Mouse (Mus musculus) CH12.LX (cell line): ENCODE measurements at regions not wholly inside any gene's neighbourhood (a gene's known extent, or its start where the extent isn't known, plus 50 kb on each side); places are given as distances from the start of the nearest gene placed in this dataset.

Source experiments
- DNase-seq: peaks from one replicate; pipeline ENCODE4 v3.0.0-alpha.2; 2013; ENCODE audit errors: extremely low read depth
- H3K27ac ChIP-seq: 2 replicates; pipeline ENCODE4 v1.5.1; 2012; ENCODE audit warnings: low read depth, mild to moderate bottlenecking, control low read depth, moderate library complexity; ENCODE audit not compliant: insufficient read depth
- H3K27me3 ChIP-seq: replicated peaks from 2 replicates; pipeline ENCODE3; 2012; ENCODE audit warnings: inconsistent platforms
- H3K36me3 ChIP-seq, 2 experiments: replicated peaks in 1 of 2; 2 replicates each; pipeline versions ENCODE3 to v1.6.1; 2012; ENCODE audit warnings: inconsistent platforms in 1 of 2, low read length in 1 of 2, mild to moderate bottlenecking in 1 of 2, mixed read lengths in 1 of 2, moderate library complexity in 1 of 2; ENCODE audit not compliant: control insufficient read depth in 1 of 2, insufficient read depth in 1 of 2
- H3K4me1 ChIP-seq, 2 experiments: 2 replicates each; pipeline ENCODE4 v1.6.1; 2012; ENCODE audit warnings: inconsistent platforms in 1 of 2, moderate library complexity in 1 of 2; ENCODE audit not compliant: insufficient read depth in 2 of 2, control insufficient read depth in 1 of 2
- H3K4me2 ChIP-seq: 2 replicates; pipeline ENCODE4 v1.6.1; 2012; ENCODE audit warnings: low read depth, mild to moderate bottlenecking, control low read depth; ENCODE audit not compliant: poor library complexity, insufficient read depth, severe bottlenecking
- H3K4me3 ChIP-seq, 3 experiments: fragments of 150-350 bp in 1 of 3; sonication (generic) in 1 of 3; replicated peaks in 1 of 3; 2 replicates each; pipeline versions ENCODE3 to v1.5.1; 2011 to 2012; ENCODE audit warnings: low read depth in 2 of 3, low read length in 2 of 3, mild to moderate bottlenecking in 2 of 3, moderate library complexity in 2 of 3, control low read depth in 1 of 3, improper control_type of control experiment in 1 of 3, inconsistent platforms in 1 of 3, mixed read lengths in 1 of 3; ENCODE audit not compliant: poor library complexity in 1 of 3
- H3K79me2 ChIP-seq: replicated peaks from 2 replicates; pipeline ENCODE4 v1.6.1; 2012; ENCODE audit warnings: mild to moderate bottlenecking, moderate library complexity; ENCODE audit not compliant: control insufficient read depth, poor library complexity, insufficient read depth, severe bottlenecking; ENCODE audit errors: extremely low read depth
- H3K9ac ChIP-seq: 2 replicates; pipeline ENCODE4 v1.6.1; 2012; ENCODE audit warnings: low read depth, mild to moderate bottlenecking, control low read depth, moderate library complexity; ENCODE audit not compliant: insufficient read depth
- H3K9me3 ChIP-seq: replicated peaks from 2 replicates; pipeline ENCODE3; 2012; ENCODE audit warnings: low read length, inconsistent platforms, mixed read lengths
- BHLHE40 ChIP-seq: IDR thresholded peaks from 2 replicates; pipeline ENCODE4 v1.6.1; 2011; ENCODE audit warnings: mild to moderate bottlenecking, low read depth, low read length, improper control_type of control experiment
- CHD2 ChIP-seq: IDR thresholded peaks from 2 replicates; pipeline ENCODE4 v1.6.1; 2011; ENCODE audit warnings: low read length, improper control_type of control experiment
- CTCF ChIP-seq, 2 experiments: IDR thresholded peaks in 1 of 2; conservative IDR thresholded peaks in 1 of 2; 2 replicates each; pipeline ENCODE4 v1.5.1; 2011 to 2012; ENCODE audit warnings: low read depth in 2 of 2, low read length in 2 of 2, improper control_type of control experiment in 1 of 2, inconsistent platforms in 1 of 2, mild to moderate bottlenecking in 1 of 2, moderate library complexity in 1 of 2
- E2F4 ChIP-seq: IDR thresholded peaks from 2 replicates; pipeline ENCODE4 v1.6.1; 2011; ENCODE audit warnings: low read depth, low read length, improper control_type of control experiment; ENCODE audit not compliant: insufficient replicate concordance
- ELF1 ChIP-seq: IDR thresholded peaks from 2 replicates; pipeline ENCODE4 v1.6.1; 2014; ENCODE audit warnings: low read depth, mild to moderate bottlenecking, inconsistent platforms, low read length, improper control_type of control experiment
- EP300 ChIP-seq: IDR thresholded peaks from 2 replicates; pipeline ENCODE4 v1.6.1; 2011; ENCODE audit warnings: low read length, improper control_type of control experiment
- ETS1 ChIP-seq: conservative IDR thresholded peaks from 2 replicates; pipeline ENCODE4 v1.6.1; 2012; ENCODE audit warnings: low read depth, mild to moderate bottlenecking, inconsistent platforms, low read length, improper control_type of control experiment, moderate library complexity
- GABPA ChIP-seq: IDR thresholded peaks from 2 replicates; pipeline ENCODE4 v1.6.1; 2012; ENCODE audit warnings: low read depth, low read length, improper control_type of control experiment, inconsistent platforms; ENCODE audit not compliant: insufficient replicate concordance
- HCFC1 ChIP-seq: IDR thresholded peaks from 2 replicates; pipeline ENCODE4 v1.6.1; 2012; ENCODE audit warnings: low read depth, mild to moderate bottlenecking, inconsistent platforms, low read length, improper control_type of control experiment
- IRF4 ChIP-seq: IDR thresholded peaks from 2 replicates; pipeline ENCODE4 v1.6.1; 2014; ENCODE audit warnings: low read depth, mild to moderate bottlenecking, inconsistent platforms, low read length, improper control_type of control experiment
- JUND ChIP-seq: conservative IDR thresholded peaks from 2 replicates; pipeline ENCODE4 v1.6.1; 2011; ENCODE audit warnings: low read depth, low read length, improper control_type of control experiment
- KAT2A ChIP-seq: IDR thresholded peaks from 2 replicates; pipeline ENCODE4 v1.6.1; 2012; ENCODE audit warnings: low read length, improper control_type of control experiment, inconsistent platforms; ENCODE audit not compliant: insufficient replicate concordance
- MAX ChIP-seq: IDR thresholded peaks from 2 replicates; pipeline ENCODE4 v1.6.1; 2011; ENCODE audit warnings: low read length, improper control_type of control experiment
- MAZ ChIP-seq: IDR thresholded peaks from 2 replicates; pipeline ENCODE4 v1.6.1; 2012; ENCODE audit warnings: low read depth, mild to moderate bottlenecking, inconsistent platforms, low read length, improper control_type of control experiment, moderate library complexity
- MEF2A ChIP-seq: IDR thresholded peaks from 2 replicates; pipeline ENCODE4 v1.6.1; 2014; ENCODE audit warnings: low read depth, mild to moderate bottlenecking, inconsistent platforms, low read length, improper control_type of control experiment, borderline replicate concordance
- MXI1 ChIP-seq: IDR thresholded peaks from 2 replicates; pipeline ENCODE4 v1.6.1; 2011; ENCODE audit warnings: mild to moderate bottlenecking, low read depth, low read length, improper control_type of control experiment
- NRF1 ChIP-seq: IDR thresholded peaks from 2 replicates; pipeline ENCODE4 v1.6.1; 2014; ENCODE audit warnings: low read depth, mild to moderate bottlenecking, inconsistent platforms, low read length, improper control_type of control experiment, moderate library complexity
- PAX5 ChIP-seq: IDR thresholded peaks from 2 replicates; pipeline ENCODE4 v1.6.1; 2012; ENCODE audit warnings: low read length, inconsistent platforms, mixed read lengths
- POLR2A ChIP-seq: IDR thresholded peaks from 2 replicates; pipeline ENCODE4 v1.6.1; 2011; ENCODE audit warnings: low read depth, mild to moderate bottlenecking, improper control_type of control experiment, low read length
- RCOR1 ChIP-seq: conservative IDR thresholded peaks from 2 replicates; pipeline ENCODE4 v1.6.1; 2012; ENCODE audit warnings: low read depth, mild to moderate bottlenecking, inconsistent platforms, low read length, improper control_type of control experiment
- SIN3A ChIP-seq: IDR thresholded peaks from 2 replicates; pipeline ENCODE4 v1.6.1; 2012; ENCODE audit warnings: low read length, improper control_type of control experiment, inconsistent platforms
- SMC3 ChIP-seq: IDR thresholded peaks from 2 replicates; pipeline ENCODE4 v1.6.1; 2011; ENCODE audit warnings: low read depth, low read length, improper control_type of control experiment
- TCF12 ChIP-seq: IDR thresholded peaks from 2 replicates; pipeline ENCODE4 v1.6.1; 2014; ENCODE audit warnings: low read depth, mild to moderate bottlenecking, inconsistent platforms, low read length, improper control_type of control experiment
- USF1 ChIP-seq: IDR thresholded peaks from 2 replicates; pipeline ENCODE4 v1.6.1; 2014; ENCODE audit warnings: low read depth, mild to moderate bottlenecking, inconsistent platforms, low read length, improper control_type of control experiment
- ZC3H11A ChIP-seq: IDR thresholded peaks from 2 replicates; pipeline ENCODE4 v1.6.1; 2012; ENCODE audit warnings: low read depth, mild to moderate bottlenecking, inconsistent platforms, low read length, improper control_type of control experiment
- ZMIZ1 ChIP-seq: IDR thresholded peaks from 2 replicates; pipeline ENCODE4 v1.6.1; 2012; ENCODE audit warnings: low read depth, mild to moderate bottlenecking, inconsistent platforms, low read length, improper control_type of control experiment
- ZNF384 ChIP-seq: IDR thresholded peaks from 2 replicates; pipeline ENCODE4 v1.6.1; 2012; ENCODE audit warnings: low read depth, low read length, improper control_type of control experiment, inconsistent platforms
- dilution Hi-C: fragments of 300-500 bp; cut with MboI; formaldehyde crosslinking; loops from 2 replicates; pipeline ENCODE4 v1.14.3; 2020; ENCODE audit warnings: low sequenced_read_pairs; ENCODE audit not compliant: extremely low pct_unique_long_range_greater_than_20kb, extremely low pct_ligation_motif_present
- in situ Hi-C: fragments of 300-500 bp; cut with MboI; formaldehyde crosslinking; loops from 3 replicates; pipeline ENCODE4 v1.14.3; 2019; ENCODE audit warnings: low sequenced_read_pairs, low pct_ligation_motif_present, low pct_unique_long_range_greater_than_20kb, mixed read lengths

DNA sequence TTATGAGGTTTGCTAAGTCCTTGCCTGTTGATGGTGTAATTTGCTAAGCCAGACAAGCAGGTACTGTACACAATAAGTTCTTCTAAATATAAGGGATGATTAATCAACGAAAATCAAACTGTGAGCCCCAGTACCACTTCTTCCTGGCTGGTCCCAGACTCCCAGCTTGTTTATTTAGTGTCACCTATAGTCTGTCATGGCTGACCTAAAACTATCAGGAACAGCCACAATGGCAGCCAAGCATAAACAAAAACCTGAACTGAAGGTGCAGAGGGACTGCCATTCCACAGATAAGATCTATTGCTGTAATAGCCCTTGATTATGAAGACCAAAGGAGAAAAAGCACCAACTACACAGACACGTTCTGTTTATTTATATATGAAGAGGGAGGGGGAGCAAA lies 180.9 kb upstream of the Dph6 start:
- H3K9me3 ChIP-seq: no peaks in the 10 kb centered on the region
- H3K27ac ChIP-seq: no peak overlapping the region
- no peaks in the 10 kb centered on the region for H3K4me1 ChIP-seq
- no peak overlapping the region for H3K4me3 ChIP-seq
- no peak for TF ChIP-seq USF1
- no peak for TF ChIP-seq CTCF (conservative IDR thresholded peaks at IDR 0.05 in 1 of 2, IDR thresholded peaks at IDR 0.05 in 1 of 2; ENCODE audit: low read depth in 2 of 2, low read length in 2 of 2)
- no peak for TF ChIP-seq MEF2A
- no peak for TF ChIP-seq HCFC1
- no peak for TF ChIP-seq SIN3A
- TF ChIP-seq BHLHE40: no peak
- no peak for TF ChIP-seq E2F4
- TF ChIP-seq CHD2: no peak
- no peak for TF ChIP-seq JUND
- TF ChIP-seq TCF12: no peak
- TF ChIP-seq MAX: no peak
- no peak for TF ChIP-seq EP300
- no peak for TF ChIP-seq PAX5
- TF ChIP-seq SMC3: no peak
- TF ChIP-seq GABPA: no peak
- TF ChIP-seq IRF4: no peak
- TF ChIP-seq POLR2A: no peak
- TF ChIP-seq ELF1: no peak
- no peak overlapping the region for H3K4me2 ChIP-seq
- H3K9ac ChIP-seq: no peak overlapping the region
- H3K79me2 ChIP-seq: no peaks in the 10 kb centered on the region
- DNase-seq: no peak
- in situ Hi-C loops (no loop called here), dilution Hi-C loops (no loop called here)
- H3K27me3 ChIP-seq: no peaks in the 10 kb centered on the region
- H3K36me3 ChIP-seq: no peaks in the 10 kb centered on the region

DNA sequence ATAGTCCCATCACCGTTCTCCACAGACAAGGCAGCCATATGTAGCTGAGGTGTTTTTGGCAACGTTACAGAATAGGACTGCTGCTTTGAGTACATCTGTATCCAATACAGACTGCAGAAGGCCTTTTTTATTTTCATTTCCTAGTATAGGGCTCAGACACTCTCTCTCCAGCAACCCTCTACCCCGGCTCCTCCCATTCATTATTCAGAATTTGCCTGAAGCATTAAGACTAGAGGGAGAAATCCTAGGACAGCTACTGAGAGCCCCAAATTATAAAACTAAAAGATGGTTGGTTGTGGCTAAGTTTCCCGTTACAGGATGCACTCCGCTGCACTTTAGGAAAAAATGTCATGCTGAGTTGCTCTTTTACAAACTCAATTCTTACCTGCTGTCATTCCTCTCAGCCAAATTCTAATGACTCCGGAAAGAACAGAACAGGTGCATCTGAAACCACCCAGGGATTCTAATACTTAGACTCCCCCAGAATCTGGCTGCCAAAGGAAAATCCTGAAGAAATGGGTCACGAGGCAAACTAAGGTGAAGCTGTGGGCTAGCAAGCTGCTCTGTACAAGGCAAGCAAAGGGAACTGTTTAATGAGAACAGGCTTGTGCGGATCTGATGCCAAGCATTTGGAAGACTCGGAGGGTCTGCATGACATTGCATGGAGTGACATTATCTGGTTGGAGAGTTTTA lies 189.1 kb upstream of the Dph6 start:
- Histone ChIP-seq H3K9me3 (no peaks in the 10 kb centered on the region), H3K79me2 (no peaks in the 10 kb centered on the region), H3K4me1 (no peaks in the 10 kb centered on the region), H3K9ac (no peak overlapping the region)
- TF ChIP-seq ZNF384 (no peak), HCFC1 (no peak), MXI1 (no peak), RCOR1 (no peak), KAT2A (no peak), NRF1 (no peak), ZMIZ1 (no peak), MAZ (no peak), TCF12 (no peak), ETS1 (no peak), JUND (no peak), SMC3 (no peak), MAX (no peak), ZC3H11A (no peak)
- TF ChIP-seq, all 38 proteins: peak for 0
- DNase-seq: no peak
- no peak overlapping the region for H3K4me2 ChIP-seq
- H3K27ac ChIP-seq: no peak overlapping the region
- no peaks in the 10 kb centered on the region for H3K36me3 ChIP-seq
- in situ Hi-C loops (no loop called here), dilution Hi-C loops (no loop called here)
- no peaks in the 10 kb centered on the region for H3K27me3 ChIP-seq
- H3K4me3 ChIP-seq: no peak overlapping the region
